Mouse (Mus musculus): ENCODE results near the gene Mical2.

The Mical2 gene

DNA sequence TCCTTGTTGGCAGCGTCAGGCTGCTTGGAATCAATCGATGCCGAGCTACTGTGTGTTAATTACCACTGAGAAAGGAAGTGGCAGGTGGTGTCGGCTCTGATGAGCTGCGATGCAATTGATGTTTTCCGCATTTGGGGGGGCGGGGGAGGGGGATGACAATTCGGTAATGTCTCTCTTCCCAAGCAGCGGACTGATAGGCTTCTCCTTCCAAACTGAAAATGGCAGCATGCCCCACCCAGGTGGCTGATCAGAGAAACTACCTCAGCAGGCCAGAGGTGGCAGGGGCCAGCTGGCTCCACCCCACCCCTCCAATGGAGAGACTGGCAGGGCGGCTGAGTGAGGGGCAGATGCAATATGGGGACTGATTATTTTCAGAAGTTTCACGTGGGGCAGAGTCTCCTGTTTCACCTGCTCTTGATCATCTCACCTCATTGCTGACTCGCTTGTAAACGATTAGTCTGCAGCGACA is 190.4 kb downstream of the Mical2 start:
- DNase-seq, result no peak

DNA sequence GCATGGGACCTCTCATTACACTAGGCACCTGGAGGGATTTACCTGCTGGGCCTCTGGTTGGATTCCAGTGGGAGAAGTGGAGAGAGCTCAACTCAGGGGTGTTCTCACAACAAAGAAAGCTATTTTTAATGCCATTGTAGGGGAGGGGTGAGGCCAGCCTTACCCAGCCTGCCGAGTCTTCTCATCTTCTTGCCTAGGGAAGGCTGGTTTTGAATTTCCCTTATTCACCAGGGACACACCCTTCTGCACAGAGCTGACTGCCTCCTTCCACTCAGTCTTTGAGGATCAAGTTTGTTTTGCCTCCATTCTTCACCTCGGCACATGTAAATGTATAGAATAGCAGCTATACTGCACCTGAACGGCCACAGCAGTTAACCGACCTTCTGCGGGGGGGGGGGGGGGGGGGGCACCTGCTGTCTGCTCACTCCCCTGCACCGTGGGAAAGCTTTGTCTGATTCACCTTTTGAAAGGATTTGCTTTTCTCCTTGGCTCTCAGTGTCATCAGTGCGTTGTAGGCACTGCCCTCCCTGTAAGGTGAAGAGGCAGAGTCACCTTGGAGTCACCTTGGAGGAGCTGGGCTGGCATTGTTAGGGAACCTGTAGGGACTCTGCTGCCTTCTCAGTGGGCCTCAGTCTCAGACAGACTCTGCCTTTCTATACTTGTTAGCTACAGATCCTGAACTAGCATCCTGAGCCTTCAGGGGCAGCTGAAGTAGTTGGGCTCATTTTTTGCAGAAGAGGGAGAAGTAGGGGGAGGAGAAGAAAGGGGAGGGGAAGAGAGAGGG is 191.3 kb downstream of the Mical2 start:
- DNase-seq, result no peak

DNA sequence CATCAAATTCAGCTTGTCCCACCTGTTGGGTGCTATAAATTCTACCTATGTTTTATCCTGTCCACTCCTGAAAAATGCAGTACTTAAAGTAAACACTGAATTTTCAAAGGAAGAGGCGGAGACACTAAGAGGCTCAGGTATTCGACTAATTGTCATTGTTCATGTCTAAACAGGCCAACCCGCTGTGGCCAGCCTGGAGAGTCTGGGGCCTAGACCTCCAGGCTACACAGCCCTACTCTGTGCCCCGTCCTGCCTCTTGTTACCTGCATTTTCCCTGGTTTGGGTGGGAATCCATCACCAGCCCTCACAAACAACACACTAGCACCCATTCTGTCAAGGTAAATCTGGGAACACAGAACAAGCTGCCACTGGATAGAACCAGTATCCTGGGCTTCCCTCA is 191.9 kb downstream of the Mical2 start:
- DNase-seq, result no peak

DNA sequence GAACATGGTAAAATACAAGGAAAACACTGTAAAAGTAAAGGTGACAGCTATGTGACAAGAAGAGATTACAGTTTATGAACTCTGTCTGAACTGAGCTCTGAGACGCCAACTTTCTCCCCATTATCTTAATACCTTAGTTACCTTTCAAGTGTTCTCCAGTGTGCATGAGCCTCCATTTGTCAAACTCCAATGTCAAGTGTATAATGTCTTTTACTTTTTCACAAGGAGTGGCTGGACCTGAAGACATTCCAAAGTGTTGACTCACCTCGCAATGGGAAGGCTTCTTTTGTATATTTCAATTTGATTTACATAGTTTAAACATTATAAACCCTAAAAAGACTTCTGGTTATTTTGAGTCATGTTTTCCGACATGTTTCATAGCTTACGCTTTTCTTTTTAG is 197.8 kb downstream of the Mical2 start:
- no peak for DNase-seq

DNA sequence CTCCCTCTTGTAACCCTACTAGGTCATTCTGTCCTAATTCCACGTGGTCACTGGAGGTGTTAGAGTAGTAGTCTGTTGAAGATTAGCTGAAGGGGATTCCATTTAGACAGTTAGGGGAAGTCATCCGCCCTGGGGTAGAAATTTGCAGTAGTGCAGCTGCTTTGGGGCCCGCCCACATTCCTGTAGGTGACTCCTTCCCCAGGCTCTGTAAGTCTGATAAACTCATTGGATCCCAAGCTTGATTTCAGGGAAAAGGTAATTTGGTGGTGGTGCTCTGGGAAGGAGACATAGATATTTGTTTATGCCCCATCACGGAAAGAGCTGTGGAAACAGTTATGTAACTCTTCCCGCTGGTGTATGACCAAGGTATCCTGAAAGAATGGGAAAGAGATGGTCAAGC is 201.2 kb downstream of the Mical2 start:
- no peak for DNase-seq

DNA sequence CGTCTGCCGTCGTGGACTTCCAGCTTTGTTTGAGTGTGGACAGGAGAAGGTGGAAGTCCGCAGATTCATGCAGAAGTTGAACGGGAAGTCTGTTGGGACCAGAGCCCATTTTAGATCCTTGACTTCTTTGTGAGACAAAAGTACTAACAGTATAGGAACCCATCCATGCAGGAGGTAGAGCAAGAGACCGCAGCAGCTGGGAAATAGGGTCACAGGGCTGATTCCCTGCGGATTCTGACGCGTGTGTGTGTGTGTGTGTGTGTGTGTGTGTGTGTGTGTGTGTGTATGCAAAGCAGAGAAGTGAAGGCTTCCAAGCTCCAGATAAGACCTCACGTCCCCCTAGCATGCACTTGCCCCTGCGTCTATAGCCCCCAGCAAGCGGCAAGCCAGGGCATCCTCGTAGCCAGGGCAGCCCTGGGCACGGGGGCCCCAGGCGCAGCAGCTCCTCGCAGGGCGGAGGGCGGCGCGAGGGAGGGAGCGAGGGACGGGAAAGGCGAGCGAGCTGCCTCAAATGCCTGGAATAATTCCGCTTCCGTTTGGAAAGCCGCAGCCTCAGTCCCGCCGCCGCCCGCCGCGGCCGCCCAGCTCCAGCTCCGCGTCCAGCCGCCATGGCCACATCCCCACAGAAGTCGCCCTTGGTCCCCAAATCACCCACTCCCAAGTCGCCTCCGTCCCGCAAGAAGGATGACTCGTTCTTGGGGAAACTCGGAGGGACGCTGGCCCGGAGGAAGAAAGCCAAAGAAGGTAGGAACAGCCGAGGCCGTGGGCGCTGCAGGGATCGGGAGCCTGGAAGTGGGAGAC is 201.9 kb downstream of the Mical2 start, which contains the start of gene Parva:
Gene Parva, plus strand, starts transcription at position 149 of the 801 bp plus-strand sequence.
- DNase-seq, result peak; percentile 90

DNA sequence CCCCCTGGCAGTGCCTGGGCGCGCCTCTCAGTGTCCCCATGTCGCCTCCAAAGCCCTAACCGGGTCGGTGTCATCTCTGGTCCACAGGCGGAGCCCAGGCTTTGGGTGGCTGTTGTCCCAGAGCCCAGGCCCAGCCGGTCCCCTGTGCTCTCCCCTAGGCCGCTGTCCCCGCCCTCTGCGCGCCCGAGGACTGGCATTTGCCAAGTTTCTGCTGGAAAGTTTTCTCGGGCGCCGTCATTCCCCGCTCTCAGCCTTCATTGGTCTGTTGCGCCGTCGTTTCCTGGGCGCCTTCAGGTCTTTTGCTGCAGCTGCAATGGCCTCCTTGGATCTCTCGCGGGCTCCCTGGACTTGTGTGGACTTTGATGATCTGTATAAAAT is 202.5 kb downstream of the Mical2 start:
- DNase-seq, result peak; percentile 94

DNA sequence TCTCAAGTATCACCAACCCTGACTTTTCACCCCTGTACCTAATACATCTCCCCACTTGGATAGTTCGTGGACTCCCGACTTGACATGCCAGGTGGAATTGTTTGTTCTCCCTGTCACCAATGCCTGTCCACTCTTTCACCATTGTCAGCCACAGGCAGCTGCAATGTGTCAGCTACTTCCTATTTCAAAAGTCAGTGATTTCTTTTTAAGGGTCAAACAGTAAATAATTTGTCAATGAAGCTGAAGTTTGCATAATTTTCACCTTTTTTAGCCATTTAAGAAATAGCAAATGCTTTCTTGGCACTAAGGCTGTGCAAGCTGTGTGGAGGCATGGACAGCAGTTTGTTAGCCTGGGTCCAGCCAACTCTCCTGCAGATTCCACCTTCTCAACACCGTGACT is 214.2 kb downstream of the Mical2 start:
- no peak for DNase-seq

DNA sequence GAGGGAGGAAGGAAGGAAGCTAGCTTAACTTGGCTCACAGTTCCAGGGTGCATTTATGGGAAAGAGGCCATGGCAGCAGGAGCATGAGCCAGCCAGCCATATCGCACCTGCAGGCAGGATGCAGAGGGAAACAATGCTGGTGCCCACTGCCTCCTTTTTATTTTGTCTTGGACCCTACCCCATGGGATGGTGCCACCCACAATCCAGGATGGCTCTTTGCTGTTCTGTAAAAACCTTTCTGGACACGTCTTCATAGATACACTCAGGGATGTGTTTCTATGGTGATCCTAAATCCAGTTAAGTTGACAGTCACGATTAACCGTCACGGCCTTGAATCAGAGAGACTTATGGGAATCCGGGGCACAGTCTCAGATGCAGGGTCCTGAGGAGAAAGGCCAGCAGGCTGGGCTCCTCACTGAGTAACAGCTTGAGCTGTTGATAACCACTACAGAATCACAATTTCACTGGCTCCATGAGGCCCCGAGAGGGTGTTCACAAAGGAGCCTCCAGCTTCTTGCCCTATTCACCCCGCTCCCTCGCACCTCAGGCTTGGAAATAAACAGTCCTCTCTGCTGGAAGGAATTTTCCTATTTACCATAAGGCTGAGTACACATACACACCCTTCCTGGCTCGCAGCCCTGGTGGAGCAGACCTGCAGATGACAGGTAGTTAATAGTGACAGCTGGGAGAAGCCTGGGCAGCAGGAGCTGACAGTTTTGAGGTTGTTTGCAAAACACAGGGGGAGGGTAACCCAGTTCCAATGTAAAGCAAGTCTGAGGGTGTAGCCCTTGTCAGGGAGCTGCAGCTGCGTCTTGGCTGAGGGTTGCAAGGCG is 218.7 kb downstream of the Mical2 start:
- peak; percentile 55 for DNase-seq

DNA sequence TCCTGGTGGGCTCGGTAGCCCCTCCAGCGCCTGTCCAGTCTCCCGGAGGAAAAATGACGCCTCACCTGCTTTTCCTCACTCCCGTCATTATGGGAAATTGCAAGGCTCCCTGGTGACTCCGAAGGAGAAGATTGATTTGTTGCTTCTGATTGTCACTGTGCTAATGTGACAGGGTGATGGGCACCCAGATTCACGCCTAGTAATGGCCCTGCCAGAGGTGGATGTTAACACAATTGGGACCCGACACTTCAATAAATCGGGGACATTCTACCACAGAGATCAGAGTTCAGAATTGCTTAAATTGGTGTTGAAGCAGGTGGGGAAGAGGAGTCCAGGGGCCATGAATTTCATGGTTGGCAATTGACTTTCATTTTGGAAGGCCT is 219.3 kb downstream of the Mical2 start:
- DNase-seq, result no peak

DNA sequence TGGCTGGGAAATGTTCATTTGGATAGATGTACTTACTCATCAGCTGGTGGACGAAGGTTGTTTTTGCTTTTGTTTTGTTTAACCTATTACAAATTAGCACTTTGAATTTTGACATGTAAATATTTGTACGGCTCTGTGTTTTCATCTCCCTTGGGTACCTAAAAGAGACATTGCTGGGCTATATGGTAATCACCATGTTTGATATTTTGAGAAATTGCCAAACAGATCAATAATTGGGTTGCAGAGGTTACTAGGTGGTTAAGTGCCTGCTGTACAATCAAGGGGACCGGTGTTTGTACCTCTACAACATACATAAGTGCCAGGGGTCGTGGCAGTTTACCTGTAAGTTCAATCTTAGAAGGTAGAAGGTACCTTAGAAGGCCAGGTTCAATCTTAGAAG is 220.8 kb downstream of the Mical2 start:
- DNase-seq, result no peak

DNA sequence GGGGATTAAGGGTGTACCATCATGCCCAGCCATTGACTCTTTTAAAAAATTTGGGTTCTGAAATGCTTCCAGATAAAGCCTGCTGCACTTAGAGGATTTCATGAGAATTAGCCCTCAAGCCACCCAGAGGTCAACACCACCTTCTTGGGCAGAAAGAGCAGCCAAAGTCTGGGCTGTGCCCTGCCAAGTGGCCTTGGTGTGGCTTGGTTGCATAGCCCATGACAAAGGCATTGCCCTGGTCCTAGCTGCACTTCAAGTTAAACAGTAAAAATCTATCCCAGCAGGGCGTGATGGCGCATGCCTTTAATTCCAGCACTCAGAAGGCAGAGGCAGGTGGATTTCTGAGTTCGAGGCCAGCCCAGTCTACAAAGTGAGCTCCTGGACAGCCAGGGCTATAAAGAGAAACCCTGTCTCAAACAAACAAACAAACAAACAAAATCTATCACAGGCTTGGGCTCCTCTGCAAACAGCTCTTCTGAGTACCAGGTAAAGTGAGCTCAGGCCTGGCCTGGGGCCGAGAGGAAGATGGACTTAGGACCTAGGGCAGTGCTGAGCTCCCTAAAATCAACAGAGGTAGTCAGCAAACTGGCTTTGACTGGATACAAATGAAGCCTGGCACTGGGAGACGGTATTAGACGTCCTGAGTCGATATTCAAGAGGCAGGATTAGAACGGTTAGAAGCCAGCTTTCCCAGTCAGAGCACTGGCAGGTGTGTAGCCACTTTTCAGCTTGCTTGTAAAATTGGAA is 224.5 kb downstream of the Mical2 start:
- peak; percentile 71 for DNase-seq

DNA sequence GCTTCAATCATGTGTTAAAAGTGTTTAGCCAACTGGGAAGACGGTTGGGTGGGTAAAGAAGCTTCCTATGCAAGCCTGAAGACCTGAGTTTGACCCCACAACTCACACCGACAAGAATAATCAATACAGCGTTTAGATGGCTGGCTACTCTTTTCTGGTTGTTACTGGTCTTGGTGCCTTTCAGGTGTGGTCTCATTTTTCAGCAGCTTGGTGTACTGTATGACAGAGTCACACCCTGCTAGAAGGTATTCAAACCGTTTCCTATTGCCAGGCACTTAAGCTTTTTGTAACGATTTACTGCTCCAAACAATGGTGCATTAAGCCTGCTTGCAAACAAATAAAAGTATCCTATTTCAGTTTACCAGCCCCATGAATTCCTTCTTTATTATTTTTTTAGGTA is 226.8 kb downstream of the Mical2 start:
- no peak for DNase-seq

DNA sequence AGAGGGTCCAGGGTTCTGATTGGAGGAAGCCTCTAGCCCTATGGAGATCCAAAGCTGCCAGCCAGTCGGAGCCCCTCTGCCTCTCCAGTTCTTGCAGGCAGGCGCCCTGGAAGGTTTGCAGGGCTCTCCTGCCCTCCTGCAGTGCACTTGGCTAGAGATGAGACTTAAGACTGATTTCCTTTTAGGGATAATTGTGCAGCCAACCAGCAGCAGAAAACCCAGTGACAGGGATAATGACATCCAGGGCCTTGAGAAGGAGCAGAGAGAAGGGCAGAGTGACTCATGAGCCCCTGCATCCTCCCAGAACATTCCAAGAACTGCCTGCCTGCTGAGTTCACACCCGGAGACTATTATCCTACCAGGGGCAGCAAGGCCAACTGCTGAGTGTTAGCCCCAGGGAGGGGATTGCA is 228.2 kb downstream of the Mical2 start:
- DNase-seq, result no peak

DNA sequence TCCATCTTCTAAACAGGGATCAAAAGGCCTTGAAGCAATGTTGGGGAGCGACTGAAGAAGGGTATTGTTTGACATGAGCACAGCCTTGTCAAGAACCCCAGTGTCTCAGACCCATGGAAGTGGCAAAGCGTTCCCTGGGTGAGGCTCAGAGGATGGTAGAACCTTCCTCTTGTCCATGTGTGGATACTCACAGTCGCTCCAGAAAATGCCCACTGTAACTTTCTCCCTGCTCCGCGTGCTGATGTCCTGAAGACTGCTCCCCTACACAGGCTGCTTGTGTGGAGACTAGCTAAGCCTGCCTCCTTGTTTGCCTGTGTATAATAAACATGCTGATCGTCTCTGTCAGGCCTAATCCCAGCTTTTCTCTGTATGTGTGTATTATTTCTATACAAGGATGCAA is 228.7 kb downstream of the Mical2 start:
- DNase-seq, result no peak

DNA sequence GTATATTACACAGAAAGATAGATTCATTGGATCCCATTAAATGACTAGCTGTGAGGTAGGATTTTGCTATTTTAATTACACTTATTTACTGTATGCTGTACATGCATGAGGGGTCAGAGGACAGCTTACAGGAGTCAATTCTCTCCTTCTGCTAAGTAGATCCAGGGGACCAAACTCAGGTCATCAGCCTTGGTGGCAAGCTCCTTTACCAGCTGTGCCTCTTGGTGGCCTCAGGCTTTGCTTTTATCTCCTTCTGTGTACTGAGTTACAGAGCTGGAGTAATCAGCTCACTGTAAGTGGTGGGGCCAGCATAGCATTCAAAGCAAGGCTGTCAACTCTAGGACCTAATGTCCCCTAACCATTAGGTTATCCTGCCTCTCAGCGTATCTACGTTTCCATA is 229.3 kb downstream of the Mical2 start:
- no peak for DNase-seq

DNA sequence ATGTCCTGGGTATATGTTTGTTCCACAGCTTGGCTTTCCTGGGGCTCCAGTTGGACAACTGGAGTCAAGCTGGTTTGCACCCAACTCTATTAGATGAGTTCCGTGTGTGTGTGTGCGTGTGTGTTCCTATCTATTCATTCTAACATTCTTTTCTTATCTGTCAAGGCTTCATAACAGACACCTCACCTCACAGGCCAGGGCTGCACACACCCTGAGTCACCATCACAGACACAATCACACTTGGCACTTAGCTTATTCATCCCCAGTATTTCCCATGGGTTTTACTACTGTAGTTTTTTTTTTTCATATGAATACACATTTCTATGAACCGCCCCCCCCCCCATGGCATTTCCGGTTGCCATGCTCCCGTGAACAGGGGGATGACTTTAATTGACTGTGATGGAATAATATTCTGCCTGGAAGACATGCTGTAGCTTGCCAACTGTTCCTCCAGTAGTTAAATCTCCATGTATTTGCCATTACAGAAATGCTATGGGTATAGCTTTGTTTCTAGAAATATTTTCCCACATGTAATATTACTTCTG is 230.0 kb downstream of the Mical2 start:
- DNase-seq, result no peak

DNA sequence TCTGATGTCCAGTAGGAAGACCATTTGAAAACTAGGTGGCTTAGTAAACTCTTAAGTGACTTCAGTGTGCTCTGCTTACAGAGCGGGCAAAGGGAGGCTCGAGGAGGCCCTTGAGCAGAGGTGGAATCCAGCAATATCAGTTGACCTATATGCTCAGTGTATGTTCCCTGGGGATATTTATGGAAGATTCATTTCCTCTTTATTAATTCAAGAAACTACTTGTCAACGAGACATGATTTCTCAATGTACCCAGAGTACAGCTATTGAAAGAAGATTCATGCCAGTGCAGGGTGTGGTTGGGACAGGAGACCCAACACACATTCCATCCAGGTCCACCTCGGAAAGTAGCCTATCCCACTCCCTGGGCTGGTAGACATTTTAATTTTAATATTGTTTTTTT is 231.7 kb downstream of the Mical2 start:
- DNase-seq, result no peak

DNA sequence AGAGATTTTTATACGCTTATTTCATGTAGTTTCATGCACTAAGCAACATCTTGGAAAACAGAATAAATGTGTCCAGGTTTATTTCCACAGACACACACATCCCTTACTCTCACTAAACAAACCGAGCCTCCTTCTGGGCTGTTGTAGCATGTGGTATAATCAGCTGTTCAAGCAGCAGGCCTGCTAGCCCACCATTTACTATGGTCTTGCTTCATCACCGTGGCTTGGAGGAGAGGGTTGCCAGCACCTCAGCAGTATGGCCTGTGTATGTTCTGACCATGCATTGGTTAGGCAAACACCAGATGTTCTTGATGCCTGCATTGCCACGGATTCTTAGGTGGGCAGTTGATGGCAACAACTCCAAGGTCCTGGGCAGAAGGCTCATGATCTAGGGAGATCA is 232.3 kb downstream of the Mical2 start:
- DNase-seq, result no peak

DNA sequence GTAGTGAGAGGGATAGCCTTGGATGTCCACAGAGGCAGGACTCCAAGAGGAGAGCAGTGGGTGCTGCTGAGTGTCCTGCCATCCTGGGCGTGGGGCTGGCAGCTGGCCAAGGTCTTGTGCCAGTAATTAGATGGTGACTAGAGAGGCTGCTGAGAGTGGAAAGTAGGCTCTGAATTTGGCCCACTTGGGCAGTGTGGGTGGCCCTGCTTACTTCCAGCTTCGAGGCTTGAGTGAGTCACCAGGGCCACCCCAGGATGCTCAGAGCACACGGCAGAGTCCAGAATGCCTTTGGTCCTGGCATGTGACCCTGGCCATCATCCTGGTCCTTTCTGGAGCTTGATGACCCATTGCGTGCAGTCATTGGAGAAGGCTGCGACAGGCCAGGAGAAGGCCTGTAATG is 232.8 kb downstream of the Mical2 start:
- peak; percentile 53 for DNase-seq
